Comparison of ENCODE assay signal across 8 mouse cellular contexts in genomic region chr1:52844782-52845665, GRCm38 (mm10). TPM values are rescaled to one million over a fixed set of nuclear protein-coding genes. Genes with fewer than 3 reads are reported as not detected.
DNase-seq lines count a peak whose midpoint lies in the region; ATAC-seq lines count a peak whose summit lies in the region.

Gene Hibch (plus strand): TSS chr1:52844929.

- no peaks in the 10 kb centered on the region for H3K36me3 ChIP-seq in heart, embryonic 10.5 days
- no peaks in the 10 kb centered on the region for H3K36me3 ChIP-seq in kidney, embryonic 15.5 days

- H3K27ac ChIP-seq in heart, embryonic 10.5 days = peak within 1 kb of the TSS; percentile 88
- peak within 1 kb of the TSS; percentile 79 for H3K27ac ChIP-seq in kidney, embryonic 15.5 days

- peak within 1 kb of the TSS; percentile 65 for H3K9ac ChIP-seq in kidney, embryonic 15.5 days

- peak; percentile 96 for ATAC-seq in erythroblast, adult 5-6 weeks (replicated peaks; ENCODE audit: low FRiP score, poor library complexity, severe bottlenecking)
- ATAC-seq in kidney, embryonic 15.5 days (replicated peaks; ENCODE audit: low FRiP score) = peak; percentile 100
- peak; percentile 97 for ATAC-seq in monocyte, adult 5-6 weeks (replicated peaks; ENCODE audit: insufficient number of reproducible peaks, low FRiP score, low TSS enrichment, poor library complexity, severe bottlenecking)

- peak within 1 kb of the TSS; percentile 64 for H3K4me3 ChIP-seq in heart, embryonic 10.5 days
- H3K4me3 ChIP-seq in kidney, embryonic 15.5 days (replicated peaks) = peak within 1 kb of the TSS; percentile 71

- peaks cover 14% of the 10 kb centered on the region; the same call in 1 of the 2 replicates for H3K4me1 ChIP-seq in heart, embryonic 10.5 days
- H3K4me1 ChIP-seq in kidney, embryonic 15.5 days = peaks cover 8% of the 10 kb centered on the region

- WGBS in heart, embryonic 10.5 days = 4% methylated on average over 45 of the region's 45 CpGs
- 2% methylated on average over 45 of the region's 45 CpGs for WGBS in kidney, embryonic 15.5 days

- no peaks in the 10 kb centered on the region for H3K9me3 ChIP-seq in heart, embryonic 10.5 days
- no peaks in the 10 kb centered on the region for H3K9me3 ChIP-seq in kidney, embryonic 15.5 days (replicated peaks)

- H3K4me2 ChIP-seq in kidney, embryonic 15.5 days = peak within 1 kb of the TSS; percentile 74

- no peaks in the 10 kb centered on the region for H3K27me3 ChIP-seq in heart, embryonic 10.5 days (ENCODE audit: insufficient read depth, poor library complexity, severe bottlenecking)
- H3K27me3 ChIP-seq in kidney, embryonic 15.5 days = no peaks in the 10 kb centered on the region

- peak; percentile 99 for DNase-seq in B cell, adult 2 months
- peak; percentile 98 for DNase-seq in brain, adult 2 months (ENCODE audit: low read depth, low spot score)
- DNase-seq in heart, embryonic 10.5 days (ENCODE audit: low spot score) = peak; percentile 100
- peak; percentile 99 for DNase-seq in liver
- DNase-seq in spleen, postnatal 4 days (ENCODE audit: low spot score in 2 of 2) = peak; percentile 98

RNA-seq across cellular contexts. Expression of gene Hibch, which starts in this region (rescaled TPM):
- 14.2 and 15.5 TPM in 2 replicates for total RNA-seq in erythroblast, adult 5-6 weeks (2015; ENCODE audit: low replicate concordance)
- 16.9 and 20.4 TPM in 2 replicates for total RNA-seq in erythroblast, adult 5-6 weeks (2017; ENCODE audit: low replicate concordance)
- 28.4 and 30.4 TPM in 2 replicates for polyA plus RNA-seq in heart, embryonic 10.5 days (2016; fragmentation: Nextera tagmentation; extraction: Ambion mirVana)
- polyA plus RNA-seq in kidney, embryonic 15.5 days (2015; fragmentation: Nextera tagmentation; extraction: Ambion mirVana) = 22.2 TPM in 2 replicates
- total RNA-seq in monocyte, adult 5-6 weeks (2017) = 21.9 to 73.6 TPM (median 24.1 TPM) in 3 replicates

Comparison
In these comparisons a context has a peak if more than half of its experiments do, and no peak if none do; other contexts are left out.
1. Peak in every context shown above with its lines: DNase-seq, ATAC-seq, H3K4me3 ChIP-seq and H3K27ac ChIP-seq.